Mouse (Mus musculus) G1E (cell line): ENCODE measurements around the gene Ppp1r1b.

Experiments
- CTCF ChIP-seq: IDR thresholded peaks from 2 replicates; pipeline ENCODE4 v1.5.1; 2012; ENCODE audit warnings: low read depth, low read length, inconsistent platforms, mixed read lengths
- GATA1 ChIP-seq: IDR thresholded peaks from 2 replicates; pipeline ENCODE4 v1.6.1; 2012; ENCODE audit warnings: borderline replicate concordance, low read length, inconsistent platforms, mixed read lengths
- POLR2AphosphoS5 ChIP-seq: IDR thresholded peaks from 2 replicates; pipeline ENCODE4 v1.6.1; 2012; ENCODE audit warnings: low read depth, low read length, inconsistent platforms; ENCODE audit not compliant: insufficient replicate concordance
- TAL1 ChIP-seq: conservative IDR thresholded peaks from 2 replicates; pipeline ENCODE4 v1.6.1; 2012; ENCODE audit warnings: low read depth, low read length, inconsistent platforms, mixed read lengths

DNA sequence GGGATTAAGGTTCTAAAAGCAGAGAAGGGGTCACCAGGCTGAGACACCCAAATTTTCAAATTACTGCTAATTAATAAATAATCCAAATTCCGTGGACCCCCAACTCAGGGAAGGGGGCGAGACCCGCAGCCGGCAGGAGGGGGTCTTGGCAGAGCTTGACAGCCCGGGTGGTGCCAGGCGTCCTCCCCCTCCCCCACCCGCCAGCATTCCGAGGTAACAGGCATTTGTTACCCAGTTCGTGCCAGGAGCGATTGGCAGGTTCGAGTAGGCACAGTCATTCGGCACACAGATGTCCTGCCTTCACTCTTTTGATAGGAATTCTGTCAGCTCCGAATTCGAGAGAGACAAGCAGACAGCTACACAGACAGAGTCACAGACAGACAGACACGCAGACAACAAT lies 29.1 kb upstream of the Ppp1r1b start:
- TF ChIP-seq CTCF, result no peak
- no peak for TF ChIP-seq GATA1
- no peak for TF ChIP-seq TAL1
- TF ChIP-seq POLR2AphosphoS5, result no peak
